28 mouse cellular contexts compared by ENCODE assay signal in the genomic region with DNA sequence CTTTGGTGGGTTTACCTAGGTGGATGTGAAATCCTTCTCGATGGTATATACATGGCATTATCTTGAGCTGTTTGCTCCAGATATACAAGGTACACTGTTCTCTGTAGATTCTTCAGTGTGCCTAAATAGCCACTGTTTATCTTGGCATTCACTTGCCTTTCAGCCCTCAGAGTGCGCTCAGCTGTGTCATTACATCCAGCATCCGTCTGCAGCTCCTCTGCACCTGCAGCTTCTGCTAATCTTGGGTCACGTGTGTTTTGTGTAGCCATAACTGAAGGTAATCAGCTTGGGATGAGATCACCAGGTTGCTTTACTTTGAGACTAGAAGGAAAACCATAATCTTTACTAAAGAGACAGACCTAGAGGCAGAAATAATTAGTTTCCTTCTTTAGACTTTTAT. TPM values are rescaled to one million over a fixed set of nuclear protein-coding genes. Genes with fewer than 3 reads are reported as not detected.
A peak's percentile ranks its signal among the peaks of the same experiment; 100 is the strongest.
DNase-seq lines count a peak whose midpoint lies in the region; ATAC-seq lines count a peak whose summit lies in the region.
"Had no signal": no experiment of that assay in that cellular context is flagged by ENCODE, and none has a peak within 500 bp of the region (broad histone marks: within the 10 kb centered on the region; RNA-seq: fewer than 3 reads in every experiment).

No protein-coding gene starts in this region.

- 64% methylated on average over 4 of the region's 4 CpGs for WGBS in embryonic facial prominence, embryonic 14.5 days
- WGBS in embryonic facial prominence, embryonic 10.5 days = 82% methylated on average over 4 of the region's 4 CpGs

- H3K27ac ChIP-seq in embryonic facial prominence, embryonic 14.5 days (replicated peaks; ENCODE audit: low read depth, low read length) = no peak overlapping the region
- H3K27ac ChIP-seq in embryonic facial prominence, embryonic 10.5 days (replicated peaks) = no peak overlapping the region
- H3K27ac ChIP-seq: heart, embryonic 10.5 days; hindbrain, embryonic 12.5 days; hindbrain, postnatal 0 days; limb, embryonic 12.5 days; liver, embryonic 12.5 days; midbrain, embryonic 13.5 days; neural tube, embryonic 13.5 days had no signal

- no peaks in the 10 kb centered on the region for H3K27me3 ChIP-seq in embryonic facial prominence, embryonic 14.5 days (replicated peaks; ENCODE audit: control insufficient read depth, insufficient read depth, low read length)
- H3K27me3 ChIP-seq in embryonic facial prominence, embryonic 10.5 days (replicated peaks; ENCODE audit: low read depth, poor library complexity, severe bottlenecking) = no peaks in the 10 kb centered on the region
- H3K27me3 ChIP-seq: hindbrain, embryonic 12.5 days; limb, embryonic 12.5 days; liver, embryonic 12.5 days; midbrain, embryonic 13.5 days; neural tube, embryonic 13.5 days had no signal

- peaks cover 10% of the 10 kb centered on the region; the same call in 1 of the 2 replicates for H3K4me1 ChIP-seq in embryonic facial prominence, embryonic 14.5 days (ENCODE audit: control insufficient read depth, insufficient read depth, low read length)
- no peaks in the 10 kb centered on the region for H3K4me1 ChIP-seq in embryonic facial prominence, embryonic 10.5 days

- no peak overlapping the region for H3K4me2 ChIP-seq in embryonic facial prominence, embryonic 14.5 days (ENCODE audit: low read depth, low read length)
- H3K4me2 ChIP-seq: hindbrain, embryonic 12.5 days; limb, embryonic 12.5 days; liver, embryonic 12.5 days; midbrain, embryonic 13.5 days; neural tube, embryonic 13.5 days had no signal

- DNase-seq in embryonic facial prominence, embryonic 14.5 days (ENCODE audit: low spot score) = peak; percentile 32
- DNase-seq in embryonic facial prominence, embryonic 10.5 days (ENCODE audit: low spot score) = no peak
- peak; percentile 22 for DNase-seq in kidney, postnatal 14 days
- no peak for DNase-seq in kidney, postnatal 25 days
- peak; percentile 57 for DNase-seq in retina, adult 2 months (ENCODE audit: low read depth, low spot score)
- DNase-seq in retina, embryonic 14.5 days (ENCODE audit: low spot score) = no peak
- no peak for DNase-seq in cerebellum, postnatal 4 days (ENCODE audit: low spot score in 2 of 2)
- DNase-seq: adrenal gland, adult 2 months; adrenal gland, postnatal 36 days; cerebellum, adult 18-20 months; cerebellum, postnatal 10 days; gastrocnemius, postnatal 14 days; heart, postnatal 36 days; layer of hippocampus, adult 9-11 months; liver, postnatal 0 days; lung, postnatal 36 days; right cerebral cortex, postnatal 25 days had no signal

- H3K9ac ChIP-seq in embryonic facial prominence, embryonic 14.5 days (ENCODE audit: low read depth, low read length) = no peak overlapping the region
- H3K9ac ChIP-seq: hindbrain, embryonic 12.5 days; limb, embryonic 12.5 days; liver, embryonic 12.5 days; liver, postnatal 0 days; midbrain, embryonic 13.5 days; neural tube, embryonic 13.5 days had no signal

- no peak for ATAC-seq in embryonic facial prominence, embryonic 14.5 days (ENCODE audit: low read depth)
- no peak for ATAC-seq in CD4-positive, CD25-positive, alpha-beta regulatory T cell, adult 4 months
- ATAC-seq: activated CD4-positive, CD25-positive, alpha-beta regulatory T cell, adult 4 months; forebrain, embryonic 14.5 days; hindbrain, postnatal 0 days; intestine, embryonic 16.5 days; liver, embryonic 12.5 days; liver, postnatal 0 days; midbrain, embryonic 13.5 days had no signal

- no peaks in the 10 kb centered on the region for H3K9me3 ChIP-seq in embryonic facial prominence, embryonic 14.5 days (ENCODE audit: control insufficient read depth, low read length)
- H3K9me3 ChIP-seq in embryonic facial prominence, embryonic 10.5 days = no peaks in the 10 kb centered on the region
- H3K9me3 ChIP-seq: heart, embryonic 10.5 days; hindbrain, embryonic 12.5 days; limb, embryonic 12.5 days; liver, embryonic 12.5 days; midbrain, embryonic 13.5 days; neural tube, embryonic 13.5 days had no signal

- peaks cover 3% of the 10 kb centered on the region; the same call in 1 of the 2 replicates for H3K36me3 ChIP-seq in embryonic facial prominence, embryonic 14.5 days (ENCODE audit: control insufficient read depth, insufficient read depth, low read length)
- H3K36me3 ChIP-seq in embryonic facial prominence, embryonic 10.5 days (replicated peaks) = peaks cover 15% of the 10 kb centered on the region
- H3K36me3 ChIP-seq: neural tube, embryonic 13.5 days had no signal

- H3K4me3 ChIP-seq in embryonic facial prominence, embryonic 14.5 days (ENCODE audit: low read depth, low read length) = no peak overlapping the region
- H3K4me3 ChIP-seq in embryonic facial prominence, embryonic 10.5 days = no peak overlapping the region
- H3K4me3 ChIP-seq: heart, embryonic 10.5 days; hindbrain, embryonic 12.5 days; limb, embryonic 12.5 days; liver, embryonic 12.5 days; midbrain, embryonic 13.5 days; neural tube, embryonic 13.5 days had no signal

RNA-seq across cellular contexts. Expression of a gene that starts 42.2 kb away (rescaled TPM):
- 12.4 and 14.8 TPM in 2 replicates for polyA plus RNA-seq in embryonic facial prominence, embryonic 14.5 days (2014; fragmentation: Nextera tagmentation; extraction: Ambion mirVana)
- polyA plus RNA-seq in embryonic facial prominence, embryonic 10.5 days (2016; fragmentation: Nextera tagmentation; extraction: Ambion mirVana) = 17.0 and 19.5 TPM in 2 replicates
- polyA plus RNA-seq in CD4-positive, CD25-positive, alpha-beta regulatory T cell, adult 4 months (2017; shearing (Covaris generic)) = 10 to 100 TPM in 1 of 2 experiments, 1 to 10 TPM in 1; 8.3 to 11.0 TPM

RNA-seq across cellular contexts. Expression of a gene that starts 42.3 kb away (rescaled TPM):
- 97.5 and 106 TPM in 2 replicates for polyA plus RNA-seq in embryonic facial prominence, embryonic 14.5 days (2014; fragmentation: Nextera tagmentation; extraction: Ambion mirVana)
- 102 and 106 TPM in 2 replicates for polyA plus RNA-seq in embryonic facial prominence, embryonic 10.5 days (2016; fragmentation: Nextera tagmentation; extraction: Ambion mirVana)
- polyA plus RNA-seq in CD4-positive, CD25-positive, alpha-beta regulatory T cell, adult 4 months (2017; shearing (Covaris generic)) = 100 to 1,000 TPM; 140 to 169 TPM

Comparison
In these comparisons a context has a peak if more than half of its experiments do, and no peak if none do; other contexts are left out.
1. DNase-seq: peak in embryonic facial prominence, embryonic 14.5 days (single experiment), kidney, postnatal 14 days (single experiment) and retina, adult 2 months (single experiment); none in embryonic facial prominence, embryonic 10.5 days (single experiment), kidney, postnatal 25 days (0 of 2), retina, embryonic 14.5 days (single experiment) and cerebellum, postnatal 4 days (0 of 2).